Mouse (Mus musculus) G1E (cell line): ENCODE data around the gene Nme7. TPM values are rescaled to one million over a fixed set of nuclear protein-coding genes. Genes with fewer than 3 reads are reported as not detected.

Source experiments
- ATAC-seq: 2 replicates; pipeline ENCODE4 v1.8.0; 2016; ENCODE audit warnings: mild to moderate bottlenecking; ENCODE audit not compliant: insufficient number of reproducible peaks, poor library complexity, low FRiP score, severe bottlenecking; ENCODE audit errors: extremely low read depth
- DNase-seq: peaks from one replicate; pipeline ENCODE4 v3.0.0; 2012; ENCODE audit warnings: low spot score
- H3K27me3 ChIP-seq: 2 replicates; pipeline ENCODE4 v1.6.1; 2012; ENCODE audit warnings: mild to moderate bottlenecking, low read length, inconsistent platforms; ENCODE audit not compliant: insufficient read depth
- H3K36me3 ChIP-seq: replicated peaks from 2 replicates; pipeline ENCODE3; 2012; ENCODE audit warnings: mild to moderate bottlenecking, inconsistent platforms
- H3K4me1 ChIP-seq: 2 replicates; pipeline ENCODE4 v1.6.1; 2012; ENCODE audit warnings: low read depth, low read length, inconsistent platforms, mixed read lengths; ENCODE audit not compliant: insufficient read depth
- H3K4me3 ChIP-seq: 2 replicates; pipeline ENCODE4 v1.5.1; 2012; ENCODE audit warnings: low read depth, mild to moderate bottlenecking, inconsistent platforms, low read length, moderate library complexity, mixed read lengths
- H3K9me3 ChIP-seq: replicated peaks from 2 replicates; pipeline ENCODE4 v1.6.1; 2012; ENCODE audit warnings: inconsistent platforms
- CTCF ChIP-seq: IDR thresholded peaks from 2 replicates; pipeline ENCODE4 v1.5.1; 2012; ENCODE audit warnings: low read depth, low read length, inconsistent platforms, mixed read lengths
- GATA1 ChIP-seq: IDR thresholded peaks from 2 replicates; pipeline ENCODE4 v1.6.1; 2012; ENCODE audit warnings: borderline replicate concordance, low read length, inconsistent platforms, mixed read lengths
- GATA2 ChIP-seq: IDR thresholded peaks from 2 replicates; pipeline ENCODE4 v1.6.1; 2012; ENCODE audit warnings: low read depth, low read length, inconsistent platforms, borderline replicate concordance
- POLR2AphosphoS5 ChIP-seq: IDR thresholded peaks from 2 replicates; pipeline ENCODE4 v1.6.1; 2012; ENCODE audit warnings: low read depth, low read length, inconsistent platforms; ENCODE audit not compliant: insufficient replicate concordance
- TAL1 ChIP-seq: conservative IDR thresholded peaks from 2 replicates; pipeline ENCODE4 v1.6.1; 2012; ENCODE audit warnings: low read depth, low read length, inconsistent platforms, mixed read lengths
- polyA plus RNA-seq: library from polyadenylated mRNA; stranded (reverse); fragments of >175 nt; gene quantifications from 2 replicates; pipeline ENCODE4 v1.2.3, GENCODE M21; 2012
- total RNA-seq, 2 experiments: library from RNA; stranded (forward) in 1 of 2; stranded (reverse) in 1 of 2; fragments of 200-1000 nt in 1 of 2; fragments of >200 nt in 1 of 2; fragmentation: Nextera tagmentation in 1 of 2; gene quantifications; 2 replicates each; pipeline ENCODE4 v1.2.3; 2014 to 2017

Nme7 gene
- total and polyA plus RNA-seq, 3 experiments = 2.1 to 80.5 (median 20.4) TPM

GRCm38 (mm10) chr1:164457531-164458244 lies 153.8 kb downstream of the Nme7 start:
- no peaks in the 10 kb centered on the region for H3K36me3 ChIP-seq
- DNase-seq = no peak
- H3K4me1 ChIP-seq = no peaks in the 10 kb centered on the region
- no peak for ATAC-seq
- peaks cover 14% of the 10 kb centered on the region for H3K9me3 ChIP-seq
- TF ChIP-seq TAL1 (no peak), CTCF (no peak), GATA2 (no peak), POLR2AphosphoS5 (no peak), GATA1 (no peak)
- H3K27me3 ChIP-seq = peaks cover 6% of the 10 kb centered on the region; the same call in 1 of the 2 replicates
- no peak overlapping the region for H3K4me3 ChIP-seq

- no peaks in the 10 kb centered on the region for H3K4me1 ChIP-seq
- DNase-seq (no peak), ATAC-seq (no peak)
- no peak for TF ChIP-seq TAL1
- TF ChIP-seq GATA2 = no peak
- no peak for TF ChIP-seq GATA1
- TF ChIP-seq POLR2AphosphoS5 = no peak
- no peak for TF ChIP-seq CTCF
- H3K27me3 ChIP-seq = peaks cover 6% of the 10 kb centered on the region; the same call in 1 of the 2 replicates
- no peaks in the 10 kb centered on the region for H3K36me3 ChIP-seq
- H3K9me3 ChIP-seq = peaks cover 14% of the 10 kb centered on the region
- H3K4me3 ChIP-seq = peak within 1 kb of the TSS; percentile 15; the same call in 1 of the 2 replicates
Measured at GRCm38 (mm10) chr1:164458245-164458613, 154.3 kb downstream of the Nme7 start, which contains the start of gene Atp1b1. Gene Atp1b1, minus strand, starts transcription at chr1:164458355.

GRCm38 (mm10) chr1:164458621-164459051 lies 154.7 kb downstream of the Nme7 start:
- Histone ChIP-seq H3K4me3 (peak overlapping the region; percentile 15; the same call in 1 of the 2 replicates), H3K27me3 (peaks cover 6% of the 10 kb centered on the region; the same call in 1 of the 2 replicates), H3K4me1 (no peaks in the 10 kb centered on the region), H3K9me3 (peaks cover 14% of the 10 kb centered on the region), H3K36me3 (no peaks in the 10 kb centered on the region)
- TF ChIP-seq TAL1 (no peak), POLR2AphosphoS5 (no peak), CTCF (no peak), GATA1 (no peak), GATA2 (no peak)
- DNase-seq (no peak), ATAC-seq (no peak)

GRCm38 (mm10) chr1:164459127-164459905 lies 155.4 kb downstream of the Nme7 start:
- peaks cover 6% of the 10 kb centered on the region; the same call in 1 of the 2 replicates for H3K27me3 ChIP-seq

GRCm38 (mm10) chr1:164460921-164461697 lies 157.2 kb downstream of the Nme7 start:
- ATAC-seq (no peak), DNase-seq (no peak)
- TF ChIP-seq TAL1 (no peak), POLR2AphosphoS5 (no peak), GATA2 (no peak), GATA1 (no peak), CTCF (no peak)
- H3K36me3 ChIP-seq = no peaks in the 10 kb centered on the region
- H3K9me3 ChIP-seq = peaks cover 14% of the 10 kb centered on the region
- peaks cover 6% of the 10 kb centered on the region; the same call in 1 of the 2 replicates for H3K27me3 ChIP-seq
- no peaks in the 10 kb centered on the region for H3K4me1 ChIP-seq
- H3K4me3 ChIP-seq = no peak overlapping the region

More at GRCm38 (mm10) chr1:164459127-164459905, 155.4 kb downstream of the Nme7 start:
- Histone ChIP-seq H3K9me3 (peaks cover 14% of the 10 kb centered on the region), H3K4me3 (no peak overlapping the region), H3K4me1 (no peaks in the 10 kb centered on the region), H3K36me3 (no peaks in the 10 kb centered on the region)
- TF ChIP-seq GATA1 = no peak
- TF ChIP-seq TAL1 = no peak
- TF ChIP-seq GATA2 = no peak
- TF ChIP-seq POLR2AphosphoS5 = no peak
- no peak for TF ChIP-seq CTCF
- DNase-seq (no peak), ATAC-seq (no peak)

- H3K36me3 ChIP-seq = no peaks in the 10 kb centered on the region
- H3K9me3 ChIP-seq = peaks cover 14% of the 10 kb centered on the region
- DNase-seq (no peak), ATAC-seq (no peak)
- H3K4me3 ChIP-seq = no peak overlapping the region
- no peaks in the 10 kb centered on the region for H3K4me1 ChIP-seq
- no peak for TF ChIP-seq POLR2AphosphoS5
- no peak for TF ChIP-seq GATA2
- no peak for TF ChIP-seq CTCF
- TF ChIP-seq TAL1 = no peak
- no peak for TF ChIP-seq GATA1
- peaks cover 6% of the 10 kb centered on the region; the same call in 1 of the 2 replicates for H3K27me3 ChIP-seq
Measured at GRCm38 (mm10) chr1:164461726-164462125, 157.8 kb downstream of the Nme7 start.
